Mouse (Mus musculus) hematopoietic multipotent progenitor cell, adult 10-12 weeks (in vitro differentiated cells): ENCODE results near the gene Ccdc177. TPM values are rescaled to one million over a fixed set of nuclear protein-coding genes. Genes with fewer than 3 reads are reported as not detected.

ENCODE experiments used
- polyA plus RNA-seq: library from polyadenylated mRNA; stranded (reverse); fragments of >175 nt; gene quantifications from 2 replicates; pipeline ENCODE4 v1.2.3, GENCODE M21; 2012; ENCODE audit warnings: low replicate concordance

Gene Ccdc177
- polyA plus RNA-seq = not detected in 2 replicates

GRCm38 (mm10) chr12:80760396-80760801 is at the start of gene Ccdc177:
Ccdc177 (minus strand) TSS chr12:80760687.

GRCm38 (mm10) chr12:80789849-80790694 is 29.6 kb upstream of the Ccdc177 start, which contains the start of gene Susd6:
Susd6 (plus strand) TSS chr12:80790510.

Other genes starting within 250 kb of the Ccdc177 start
- gene Galnt16, start 242.4 kb downstream of the Ccdc177 start, polyA plus RNA-seq = 0.04 TPM in 1 of 2 replicates, not detected in the other
- gene Slc39a9, start 116.8 kb downstream of the Ccdc177 start, polyA plus RNA-seq = 3.4 and 14.0 TPM in 2 replicates
- 3.0 and 14.1 TPM in 2 replicates for gene Erh, start 116.3 kb downstream of the Ccdc177 start, polyA plus RNA-seq
- 0.11 TPM in 1 of 2 replicates, not detected in the other for gene Plekhd1, start 68.1 kb downstream of the Ccdc177 start, polyA plus RNA-seq
- gene Susd6, start 29.8 kb upstream of the Ccdc177 start, polyA plus RNA-seq = 34.6 and 36.9 TPM in 2 replicates
- 44.3 and 201 TPM in 2 replicates for gene Srsf5, start 184.8 kb upstream of the Ccdc177 start, polyA plus RNA-seq
- not detected in 2 replicates for gene Slc10a1, start 208.0 kb upstream of the Ccdc177 start, polyA plus RNA-seq